Mouse (Mus musculus): ENCODE measurements around the gene Rps6ka5. TPM values are rescaled to one million over a fixed set of nuclear protein-coding genes. Genes with fewer than 3 reads are reported as not detected.

Gene Rps6ka5
- polyA plus RNA-seq, 1 experiment from 2014 or later = 7.0 TPM

GRCm38 (mm10) chr12:100631286-100631685 is 95.5 kb downstream of the Rps6ka5 start:
- Histone ChIP-seq H3K9ac (ENCODE audit: low read depth, low read length) (no peak overlapping the region), H3K27me3 (ENCODE audit: control insufficient read depth, insufficient read depth, low read depth, low read length) (no peaks in the 10 kb centered on the region), H3K36me3 (ENCODE audit: control insufficient read depth, insufficient read depth, low read length) (no peaks in the 10 kb centered on the region), H3K4me2 (ENCODE audit: low read length) (no peak overlapping the region), H3K4me1 (ENCODE audit: control insufficient read depth, insufficient read depth, low read length) (no peaks in the 10 kb centered on the region), H3K4me3 (ENCODE audit: low read depth, low read length) (no peak overlapping the region), H3K27ac (ENCODE audit: low read length) (no peak overlapping the region), H3K9me3 (replicated peaks; ENCODE audit: control insufficient read depth, low read length, poor library complexity, severe bottlenecking) (no peaks in the 10 kb centered on the region)
- no peak for ATAC-seq
- 84% methylated on average over 7 of the region's 7 CpGs for WGBS

- Histone ChIP-seq H3K9ac (ENCODE audit: low read depth, low read length) (no peak overlapping the region), H3K36me3 (ENCODE audit: control insufficient read depth, insufficient read depth, low read length) (no peaks in the 10 kb centered on the region), H3K4me3 (ENCODE audit: low read depth, low read length) (no peak overlapping the region), H3K27me3 (ENCODE audit: control insufficient read depth, insufficient read depth, low read depth, low read length) (no peaks in the 10 kb centered on the region), H3K27ac (ENCODE audit: low read length) (no peak overlapping the region), H3K4me1 (ENCODE audit: control insufficient read depth, insufficient read depth, low read length) (no peaks in the 10 kb centered on the region), H3K9me3 (replicated peaks; ENCODE audit: control insufficient read depth, low read length, poor library complexity, severe bottlenecking) (no peaks in the 10 kb centered on the region), H3K4me2 (ENCODE audit: low read length) (no peak overlapping the region)
- 96% methylated on average over 6 of the region's 6 CpGs for WGBS
- ATAC-seq = no peak
Measured at GRCm38 (mm10) chr12:100629126-100629920, 97.5 kb downstream of the Rps6ka5 start.

- H3K27me3 ChIP-seq (ENCODE audit: control insufficient read depth, insufficient read depth, low read depth, low read length) = no peaks in the 10 kb centered on the region
- no peak for ATAC-seq
- H3K27ac ChIP-seq (ENCODE audit: low read length) = no peak overlapping the region
- H3K4me1 ChIP-seq (ENCODE audit: control insufficient read depth, insufficient read depth, low read length) = no peaks in the 10 kb centered on the region
- no peak overlapping the region for H3K4me2 ChIP-seq (ENCODE audit: low read length)
- 77% methylated on average over 1 of the region's 1 CpGs for WGBS
- H3K9ac ChIP-seq (ENCODE audit: low read depth, low read length) = no peak overlapping the region
- H3K4me3 ChIP-seq (ENCODE audit: low read depth, low read length) = no peak overlapping the region
- no peaks in the 10 kb centered on the region for H3K9me3 ChIP-seq (replicated peaks; ENCODE audit: control insufficient read depth, low read length, poor library complexity, severe bottlenecking)
- no peaks in the 10 kb centered on the region for H3K36me3 ChIP-seq (ENCODE audit: control insufficient read depth, insufficient read depth, low read length)
Measured at GRCm38 (mm10) chr12:100626991-100627677, 99.6 kb downstream of the Rps6ka5 start.

- Histone ChIP-seq H3K4me3 (ENCODE audit: low read depth, low read length) (no peak overlapping the region), H3K27ac (ENCODE audit: low read length) (no peak overlapping the region), H3K9ac (ENCODE audit: low read depth, low read length) (no peak overlapping the region), H3K4me1 (ENCODE audit: control insufficient read depth, insufficient read depth, low read length) (no peaks in the 10 kb centered on the region), H3K36me3 (ENCODE audit: control insufficient read depth, insufficient read depth, low read length) (no peaks in the 10 kb centered on the region), H3K27me3 (ENCODE audit: control insufficient read depth, insufficient read depth, low read depth, low read length) (no peaks in the 10 kb centered on the region), H3K9me3 (replicated peaks; ENCODE audit: control insufficient read depth, low read length, poor library complexity, severe bottlenecking) (no peaks in the 10 kb centered on the region), H3K4me2 (ENCODE audit: low read length) (no peak overlapping the region)
- WGBS = 84% methylated on average over 4 of the region's 4 CpGs
- no peak for ATAC-seq
Measured at GRCm38 (mm10) chr12:100626273-100626990, 100.4 kb downstream of the Rps6ka5 start.

GRCm38 (mm10) chr12:100624854-100625447 is 101.8 kb downstream of the Rps6ka5 start:
- Histone ChIP-seq H3K4me1 (ENCODE audit: control insufficient read depth, insufficient read depth, low read length) (no peaks in the 10 kb centered on the region), H3K27ac (ENCODE audit: low read length) (no peak overlapping the region), H3K4me2 (ENCODE audit: low read length) (no peak overlapping the region), H3K27me3 (ENCODE audit: control insufficient read depth, insufficient read depth, low read depth, low read length) (no peaks in the 10 kb centered on the region), H3K36me3 (ENCODE audit: control insufficient read depth, insufficient read depth, low read length) (no peaks in the 10 kb centered on the region), H3K9ac (ENCODE audit: low read depth, low read length) (no peak overlapping the region), H3K9me3 (replicated peaks; ENCODE audit: control insufficient read depth, low read length, poor library complexity, severe bottlenecking) (no peaks in the 10 kb centered on the region), H3K4me3 (ENCODE audit: low read depth, low read length) (no peak overlapping the region)
- 92% methylated on average over 3 of the region's 3 CpGs for WGBS
- no peak for ATAC-seq

- no peaks in the 10 kb centered on the region for H3K27me3 ChIP-seq (ENCODE audit: control insufficient read depth, insufficient read depth, low read depth, low read length)
- ATAC-seq = no peak
- no peaks in the 10 kb centered on the region for H3K36me3 ChIP-seq (ENCODE audit: control insufficient read depth, insufficient read depth, low read length)
- whole genome bisulfite sequencing = 74% methylated on average over 2 of the region's 2 CpGs
- no peak overlapping the region for H3K27ac ChIP-seq (ENCODE audit: low read length)
- no peaks in the 10 kb centered on the region for H3K9me3 ChIP-seq (replicated peaks; ENCODE audit: control insufficient read depth, low read length, poor library complexity, severe bottlenecking)
- H3K4me1 ChIP-seq (ENCODE audit: control insufficient read depth, insufficient read depth, low read length) = no peaks in the 10 kb centered on the region
- no peak overlapping the region for H3K9ac ChIP-seq (ENCODE audit: low read depth, low read length)
- no peak overlapping the region for H3K4me3 ChIP-seq (ENCODE audit: low read depth, low read length)
- no peak overlapping the region for H3K4me2 ChIP-seq (ENCODE audit: low read length)
Measured at GRCm38 (mm10) chr12:100615251-100615650, 111.5 kb downstream of the Rps6ka5 start.

- WGBS = 83% methylated on average over 2 of the region's 2 CpGs
- Histone ChIP-seq H3K4me1 (ENCODE audit: control insufficient read depth, insufficient read depth, low read length) (no peaks in the 10 kb centered on the region), H3K27ac (ENCODE audit: low read length) (no peak overlapping the region), H3K9me3 (replicated peaks; ENCODE audit: control insufficient read depth, low read length, poor library complexity, severe bottlenecking) (no peaks in the 10 kb centered on the region), H3K4me2 (ENCODE audit: low read length) (no peak overlapping the region), H3K9ac (ENCODE audit: low read depth, low read length) (no peak overlapping the region), H3K4me3 (ENCODE audit: low read depth, low read length) (no peak overlapping the region), H3K27me3 (ENCODE audit: control insufficient read depth, insufficient read depth, low read depth, low read length) (no peaks in the 10 kb centered on the region), H3K36me3 (ENCODE audit: control insufficient read depth, insufficient read depth, low read length) (no peaks in the 10 kb centered on the region)
- no peak for ATAC-seq
Measured at GRCm38 (mm10) chr12:100613878-100614277, 112.9 kb downstream of the Rps6ka5 start.

GRCm38 (mm10) chr12:100613192-100613700 is 113.5 kb downstream of the Rps6ka5 start:
- H3K9ac ChIP-seq (ENCODE audit: low read depth, low read length) = no peak overlapping the region
- H3K4me2 ChIP-seq (ENCODE audit: low read length) = no peak overlapping the region
- no peaks in the 10 kb centered on the region for H3K36me3 ChIP-seq (ENCODE audit: control insufficient read depth, insufficient read depth, low read length)
- H3K27me3 ChIP-seq (ENCODE audit: control insufficient read depth, insufficient read depth, low read depth, low read length) = no peaks in the 10 kb centered on the region
- H3K4me1 ChIP-seq (ENCODE audit: control insufficient read depth, insufficient read depth, low read length) = no peaks in the 10 kb centered on the region
- 84% methylated on average over 5 of the region's 5 CpGs for WGBS
- H3K4me3 ChIP-seq (ENCODE audit: low read depth, low read length) = no peak overlapping the region
- no peak for ATAC-seq
- H3K9me3 ChIP-seq (replicated peaks; ENCODE audit: control insufficient read depth, low read length, poor library complexity, severe bottlenecking) = no peaks in the 10 kb centered on the region
- no peak overlapping the region for H3K27ac ChIP-seq (ENCODE audit: low read length)
